Mouse (Mus musculus) neural tube, embryonic 13.5 days (tissue): ENCODE results near the gene Nkx1-2. TPM values are rescaled to one million over a fixed set of nuclear protein-coding genes. Genes with fewer than 3 reads are reported as not detected.

Experiments
- ATAC-seq: fragments of 200-750 bp; cut with Nextera tagmentation; 2 replicates; pipeline ENCODE4 v1.8.0; 2017; ENCODE audit warnings: low read depth, mild to moderate bottlenecking, moderate TSS enrichment, moderate library complexity
- H3K27ac ChIP-seq: fragments of 300-500 bp; sonication (generic); replicated peaks from 2 replicates; pipeline ENCODE4 v1.5.1; 2015; ENCODE audit warnings: moderate library complexity, mild to moderate bottlenecking, inconsistent platforms
- H3K27me3 ChIP-seq: fragments of 300-500 bp; sonication (generic); 2 replicates; pipeline ENCODE4 v1.6.1; 2015; ENCODE audit warnings: mild to moderate bottlenecking, inconsistent platforms
- H3K36me3 ChIP-seq: fragments of 300-500 bp; sonication (generic); 2 replicates; pipeline ENCODE4 v1.6.1; 2015; ENCODE audit warnings: mild to moderate bottlenecking, inconsistent platforms
- H3K4me1 ChIP-seq: fragments of 300-500 bp; sonication (generic); replicated peaks from 2 replicates; pipeline ENCODE4 v1.6.1; 2015; ENCODE audit warnings: inconsistent platforms
- H3K4me2 ChIP-seq: fragments of 300-500 bp; sonication (generic); 2 replicates; pipeline ENCODE4 v1.6.1; 2015; ENCODE audit warnings: inconsistent platforms, mild to moderate bottlenecking, moderate library complexity
- H3K4me3 ChIP-seq: fragments of 300-500 bp; sonication (generic); 2 replicates; pipeline ENCODE4 v1.5.1; 2015; ENCODE audit warnings: mild to moderate bottlenecking, inconsistent platforms
- H3K9ac ChIP-seq: fragments of 300-500 bp; sonication (generic); 2 replicates; pipeline ENCODE4 v1.6.1; 2015; ENCODE audit warnings: moderate library complexity, mild to moderate bottlenecking, inconsistent platforms
- H3K9me3 ChIP-seq: fragments of 300-500 bp; sonication (generic); 2 replicates; pipeline ENCODE4 v1.6.1; 2016; ENCODE audit warnings: inconsistent platforms
- WGBS: fragments of 180-500 bp; shearing (Covaris S2); methylation state at CpG from one replicate; pipeline ENCODE4 v1.1.7; 2015; 5-methylcytosine and 5-hydroxymethylcytosine counted together
- polyA plus RNA-seq: library from polyadenylated mRNA; unstranded; fragments of >200 nt; fragmentation: Nextera tagmentation; extraction: Ambion mirVana; gene quantifications from 2 replicates; pipeline ENCODE4 v1.2.1, GENCODE M21; 2015

Nkx1-2 gene
- polyA plus RNA-seq, 1 experiment from 2014 or later: 1.5 TPM

DNA sequence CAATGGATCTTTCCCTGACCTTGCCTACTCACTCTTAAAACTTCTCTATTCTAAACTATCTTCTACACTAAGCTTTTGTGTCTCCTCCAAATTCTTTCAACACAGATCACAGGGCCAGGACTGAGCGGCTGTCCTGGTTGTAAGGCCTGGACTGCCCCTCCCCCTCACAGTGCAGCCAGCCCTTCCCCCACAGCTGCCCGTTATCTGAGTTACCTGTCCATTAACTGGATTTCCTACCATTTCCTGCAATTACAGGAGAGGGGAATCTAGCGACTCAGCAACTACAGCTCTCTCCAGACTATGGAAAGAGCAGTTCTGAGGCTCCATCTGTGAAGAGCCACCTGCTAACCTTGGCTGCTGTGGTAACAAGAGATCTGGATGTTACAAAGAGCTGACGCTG, 43.5 kb downstream of the Nkx1-2 start:
- peaks cover 6% of the 10 kb centered on the region for H3K4me1 ChIP-seq
- no peak for ATAC-seq
- no peaks in the 10 kb centered on the region; the same call in 1 of the 2 replicates for H3K27me3 ChIP-seq
- WGBS: 21% methylated on average over 4 of the region's 4 CpGs
- no peak overlapping the region for H3K27ac ChIP-seq
- no peaks in the 10 kb centered on the region for H3K9me3 ChIP-seq
- no peak overlapping the region for H3K9ac ChIP-seq
- peaks cover 38% of the 10 kb centered on the region for H3K36me3 ChIP-seq
- H3K4me3 ChIP-seq: no peak overlapping the region
- H3K4me2 ChIP-seq: no peak overlapping the region

DNA sequence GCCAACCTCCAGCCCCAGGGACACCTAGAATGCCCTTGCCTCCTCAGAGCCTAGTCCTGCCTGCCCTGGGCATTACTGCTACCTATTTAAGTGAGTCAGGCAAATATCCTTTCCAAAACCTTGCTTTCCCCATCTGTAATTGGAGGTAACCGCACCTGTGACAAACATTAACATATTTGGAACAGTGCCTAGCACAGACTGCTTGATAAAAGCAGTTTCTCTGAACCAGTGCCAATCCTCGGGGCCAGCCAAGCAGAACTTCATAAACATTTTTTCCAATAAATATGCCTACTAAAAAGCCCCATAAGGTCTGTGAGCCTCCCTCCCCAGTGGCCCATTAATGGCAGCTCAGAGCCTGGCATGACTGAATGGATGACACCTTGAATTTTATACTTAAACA, 45.3 kb downstream of the Nkx1-2 start:
- WGBS: 59% methylated on average over 2 of the region's 2 CpGs
- Histone ChIP-seq H3K4me2 (no peak overlapping the region), H3K9me3 (no peaks in the 10 kb centered on the region), H3K36me3 (peaks cover 19% of the 10 kb centered on the region), H3K27me3 (no peaks in the 10 kb centered on the region; the same call in 1 of the 2 replicates), H3K4me1 (peaks cover 6% of the 10 kb centered on the region), H3K9ac (no peak overlapping the region), H3K4me3 (no peak overlapping the region), H3K27ac (no peak overlapping the region)
- ATAC-seq: no peak

- ATAC-seq: peak; percentile 96
- 2% methylated on average over 27 of the region's 27 CpGs for WGBS
- H3K27me3 ChIP-seq: no peaks in the 10 kb centered on the region; the same call in 1 of the 2 replicates
- H3K27ac ChIP-seq: peak overlapping the region; percentile 42; the same call in 1 of the 2 replicates
- peak overlapping the region; percentile 50 for H3K4me3 ChIP-seq
- no peaks in the 10 kb centered on the region for H3K36me3 ChIP-seq
- H3K4me2 ChIP-seq: peak overlapping the region; percentile 91
- H3K9ac ChIP-seq: peak overlapping the region; percentile 70
- H3K4me1 ChIP-seq: peaks cover 6% of the 10 kb centered on the region
- H3K9me3 ChIP-seq: no peaks in the 10 kb centered on the region
Measured at GRCm38 (mm10) chr7:132551351-132552126, 47.9 kb downstream of the Nkx1-2 start.

- ATAC-seq: no peak
- WGBS: 72% methylated on average over 3 of the region's 3 CpGs
Measured at GRCm38 (mm10) chr7:132547126-132547525, 52.3 kb downstream of the Nkx1-2 start.

More at GRCm38 (mm10) chr7:132547126-132547525, 52.3 kb downstream of the Nkx1-2 start:
- H3K36me3 ChIP-seq: no peaks in the 10 kb centered on the region
- H3K9ac ChIP-seq: no peak overlapping the region
- H3K9me3 ChIP-seq: no peaks in the 10 kb centered on the region
- no peaks in the 10 kb centered on the region for H3K27me3 ChIP-seq
- H3K4me2 ChIP-seq: no peak overlapping the region
- no peak overlapping the region for H3K4me3 ChIP-seq
- no peak overlapping the region for H3K27ac ChIP-seq
- H3K4me1 ChIP-seq: peaks cover 14% of the 10 kb centered on the region

Other genes with a start within 250 kb of the Nkx1-2 start
- gene Oat, start 23.2 kb downstream of the Nkx1-2 start, polyA plus RNA-seq: 90.2 and 97.7 TPM in 2 replicates
- 27.8 and 32.1 TPM in 2 replicates for gene Lhpp, start 11.0 kb upstream of the Nkx1-2 start, polyA plus RNA-seq
- 13.9 and 16.0 TPM in 2 replicates for gene Fam53b, start 214.2 kb upstream of the Nkx1-2 start, polyA plus RNA-seq